Mouse (Mus musculus): ENCODE data around the gene Vmn2r74.

The Vmn2r74 gene

DNA sequence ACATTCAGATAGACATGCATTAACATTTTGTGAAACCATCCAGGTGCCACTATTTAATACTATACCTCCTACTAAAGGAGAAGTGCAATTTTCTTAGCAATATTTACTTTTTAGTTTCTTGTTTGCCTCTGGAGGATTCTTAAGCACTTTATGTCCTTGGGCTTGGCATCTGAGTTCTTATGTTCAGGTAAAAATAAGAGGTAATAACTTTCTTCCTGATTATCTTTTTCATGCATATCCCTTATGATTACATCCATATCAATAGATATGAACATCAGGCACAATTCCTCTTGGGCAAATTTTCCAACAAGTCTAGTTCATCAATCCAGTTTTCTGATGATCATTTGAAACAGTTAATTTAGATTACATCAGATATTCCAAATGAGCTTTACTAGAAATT, at the start of gene Vmn2r74:
TSS of gene Vmn2r74 (minus strand) at position 101 of the 400 bp plus-strand sequence.
- DNase-seq (ENCODE audit: low read depth, low spot score) = no peak

DNA sequence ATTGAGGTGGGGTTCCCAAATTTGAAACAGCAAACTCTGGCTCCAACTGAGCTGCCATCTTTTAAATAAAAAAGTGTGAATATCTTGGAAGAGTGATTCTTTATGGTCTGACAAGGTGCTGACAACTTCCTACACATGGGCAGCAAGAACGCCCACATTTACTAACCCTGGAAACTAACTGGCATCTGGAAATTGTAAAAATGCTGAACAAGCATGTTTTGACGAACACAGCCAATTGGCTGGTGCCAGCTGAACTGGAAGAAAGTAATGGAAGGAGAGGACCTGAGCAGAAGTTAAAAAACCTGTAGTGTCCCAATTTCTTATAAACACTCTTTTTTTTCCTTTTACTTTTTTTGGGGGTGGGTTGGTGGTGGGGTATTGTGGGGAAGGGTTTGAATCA, 46.1 kb upstream of the Vmn2r74 start:
- DNase-seq (ENCODE audit: low read depth, low spot score) = no peak

Data from embryo, embryonic 11.5 days (tissue).